ENCODE assay signal across 8 mouse cellular contexts in genomic region chr16:52219069-52219468, GRCm38 (mm10).
DNase-seq lines count a peak whose midpoint lies in the region; ATAC-seq lines count a peak whose summit lies in the region.

No protein-coding gene starts in this region.

- peak; percentile 53 to 56 for DNase-seq in cerebellum, postnatal 10 days
- DNase-seq in cerebellum, adult 18-20 months = no peak
- peak; percentile 24 for DNase-seq in neural tube, embryonic 10.5 days (ENCODE audit: extremely low spot score, low spot score)
- peak; percentile 74 for DNase-seq in embryo, embryonic 10.5 days (ENCODE audit: low spot score)
- DNase-seq in kidney, postnatal 36 days = peak; percentile 39 to 70
- DNase-seq in naive thymus-derived CD4-positive, alpha-beta T cell, adult 2 months (ENCODE audit: low read depth) = peak; percentile 37
- no peak for DNase-seq in T-cell, adult 2 months (ENCODE audit: low spot score)

- H3K9ac ChIP-seq in neural tube, embryonic 15.5 days (replicated peaks) = no peak overlapping the region

- WGBS in neural tube, embryonic 15.5 days = 18% methylated on average over 2 of the region's 2 CpGs

- no peak overlapping the region for H3K4me2 ChIP-seq in neural tube, embryonic 15.5 days

- no peaks in the 10 kb centered on the region for H3K4me1 ChIP-seq in neural tube, embryonic 15.5 days

- H3K27me3 ChIP-seq in neural tube, embryonic 15.5 days (replicated peaks) = no peaks in the 10 kb centered on the region

- no peak overlapping the region for H3K4me3 ChIP-seq in neural tube, embryonic 15.5 days (replicated peaks)

- H3K27ac ChIP-seq in neural tube, embryonic 15.5 days (replicated peaks) = no peak overlapping the region

- no peaks in the 10 kb centered on the region for H3K9me3 ChIP-seq in neural tube, embryonic 15.5 days (replicated peaks)

- no peaks in the 10 kb centered on the region for H3K36me3 ChIP-seq in neural tube, embryonic 15.5 days

- no peak for ATAC-seq in neural tube, embryonic 15.5 days (ENCODE audit: low FRiP score)

Comparison
In these comparisons a context has a peak if more than half of its experiments do, and no peak if none do; other contexts are left out.
1. DNase-seq: peak in cerebellum, postnatal 10 days (2 of 2), neural tube, embryonic 10.5 days (single experiment), embryo, embryonic 10.5 days (single experiment), kidney, postnatal 36 days (2 of 2) and naive thymus-derived CD4-positive, alpha-beta T cell, adult 2 months (single experiment); none in cerebellum, adult 18-20 months (0 of 2) and T-cell, adult 2 months (single experiment).